Mouse (Mus musculus): ENCODE measurements at regions not wholly inside any gene's neighbourhood (a gene's known extent, or its start where the extent isn't known, plus 50 kb on each side); places are given as distances from the start of the nearest gene placed in this dataset.

- TF ChIP-seq CTCF (conservative IDR thresholded peaks at IDR 0.05; ENCODE audit: insufficient read depth, insufficient read length, low read depth, low read length), result no peak
- no peak for TF ChIP-seq POLR2A (IDR thresholded peaks at IDR 0.05; ENCODE audit: low read depth, low read length)
Observed at GRCm38 (mm10) chr11:19138831-19139230, 120.0 kb upstream of the Meis1 start.

Measured in kidney, adult 2 months (tissue).